In the genomic region with DNA sequence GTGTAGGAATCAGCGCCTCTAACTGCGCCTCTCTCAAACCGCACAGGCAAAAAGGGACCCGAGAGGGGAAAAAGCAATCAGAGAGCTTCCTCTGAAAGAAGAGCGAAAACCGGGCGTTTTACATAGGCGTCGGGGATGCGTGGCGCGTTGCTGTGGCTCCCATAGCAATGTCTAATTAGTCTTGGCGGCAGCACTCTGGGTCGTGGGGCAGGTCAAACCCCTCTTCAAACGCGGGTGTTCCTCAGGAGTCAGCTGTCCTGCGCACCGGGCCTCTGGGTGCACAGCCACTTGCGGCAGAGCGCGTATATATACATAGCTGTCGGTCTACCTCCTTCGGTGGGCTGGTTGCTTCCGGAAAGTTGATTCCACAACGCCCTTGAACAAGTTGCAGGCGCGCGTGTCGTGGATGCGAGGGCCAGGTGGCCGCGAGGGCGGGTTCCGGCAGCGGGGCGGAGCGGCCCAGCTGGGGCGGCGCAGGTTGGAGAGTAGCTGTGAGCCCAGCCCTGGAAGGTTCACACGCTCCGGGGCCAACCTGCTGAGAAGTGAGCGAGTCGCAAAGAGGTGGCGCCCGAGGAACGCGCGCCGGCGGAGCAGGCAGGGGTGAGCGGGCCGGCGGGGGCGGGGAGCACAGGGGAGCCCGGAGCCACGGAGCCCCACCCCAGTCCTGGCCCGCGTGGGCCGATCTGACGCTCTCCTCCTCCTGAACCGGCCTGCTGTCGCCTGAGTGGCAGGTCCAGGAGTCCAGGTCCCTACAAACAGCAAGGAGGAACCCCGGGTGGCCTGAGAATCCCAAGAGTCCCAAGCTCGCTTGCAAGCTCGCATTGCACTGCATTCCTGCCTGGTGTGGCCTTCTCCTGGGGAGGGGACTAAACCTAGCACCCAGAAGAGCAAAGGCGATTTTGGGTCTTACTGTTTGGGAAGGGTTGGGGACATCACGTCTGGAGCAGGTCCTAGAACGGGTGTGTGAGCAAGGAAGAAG, we compare ENCODE assay signal across 7 mouse cellular contexts. TPM values are rescaled to one million over a fixed set of nuclear protein-coding genes. Genes with fewer than 3 reads are reported as not detected.
A peak's percentile ranks its signal among the peaks of the same experiment; 100 is the strongest.
DNase-seq lines count a peak whose midpoint lies in the region; ATAC-seq and TF ChIP-seq lines count a peak whose summit lies in the region.

A gene (minus strand): TSS at position 597 of the 979 bp plus-strand sequence.

- H3K27ac ChIP-seq in embryonic facial prominence, embryonic 15.5 days (replicated peaks) = peak within 1 kb of the TSS; percentile 70
- H3K27ac ChIP-seq in heart, embryonic 11.5 days (ENCODE audit: low read depth, low read length) = no peak within 1 kb of the TSS
- no peak within 1 kb of the TSS for H3K27ac ChIP-seq in kidney, embryonic 14.5 days (ENCODE audit: low read depth, low read length)
- no peak within 1 kb of the TSS for H3K27ac ChIP-seq in liver, embryonic 12.5 days
- H3K27ac ChIP-seq in thymus, adult 2 months (ENCODE audit: control insufficient read depth, insufficient read depth, low read length) = no peak within 1 kb of the TSS

- peak; percentile 84 for ATAC-seq in embryonic facial prominence, embryonic 15.5 days (ENCODE audit: insufficient number of reproducible peaks, low FRiP score, low TSS enrichment, low read depth)
- ATAC-seq in heart, embryonic 11.5 days (replicated peaks; ENCODE audit: insufficient number of reproducible peaks, low FRiP score, low TSS enrichment) = peak; percentile 50
- peak; percentile 91 for ATAC-seq in kidney, embryonic 14.5 days (ENCODE audit: low FRiP score, low TSS enrichment)
- no peak for ATAC-seq in liver, embryonic 12.5 days

- H3K9me3 ChIP-seq in embryonic facial prominence, embryonic 15.5 days (replicated peaks) = no peaks in the 10 kb centered on the region
- no peaks in the 10 kb centered on the region for H3K9me3 ChIP-seq in heart, embryonic 11.5 days (replicated peaks; ENCODE audit: control insufficient read depth, low read length)
- H3K9me3 ChIP-seq in kidney, embryonic 14.5 days (ENCODE audit: control insufficient read depth, low read length) = no peaks in the 10 kb centered on the region
- H3K9me3 ChIP-seq in liver, embryonic 12.5 days (replicated peaks) = no peaks in the 10 kb centered on the region

- under 1% methylated on average over 68 of the region's 68 CpGs for WGBS in embryonic facial prominence, embryonic 15.5 days
- whole genome bisulfite sequencing in heart, embryonic 11.5 days (ENCODE audit: insufficient replicate concordance) = 1% methylated on average over 67 of the region's 68 CpGs
- WGBS in kidney, embryonic 14.5 days = under 1% methylated on average over 55 of the region's 68 CpGs
- 2% methylated on average over 67 of the region's 68 CpGs for WGBS in liver, embryonic 12.5 days (ENCODE audit: insufficient replicate concordance)
- WGBS in thymus, adult 2 months = 2% methylated on average over 68 of the region's 68 CpGs

- no peak for TF ChIP-seq CTCF in thymus, adult 2 months (IDR thresholded peaks at IDR 0.05; ENCODE audit: borderline replicate concordance, control insufficient read depth, extremely low read depth, insufficient read depth, low read length, poor library complexity)

- H3K27me3 ChIP-seq in embryonic facial prominence, embryonic 15.5 days = peaks cover 29% of the 10 kb centered on the region
- peaks cover 67% of the 10 kb centered on the region for H3K27me3 ChIP-seq in heart, embryonic 11.5 days (ENCODE audit: control insufficient read depth, insufficient read depth, low read length)
- peaks cover 37% of the 10 kb centered on the region for H3K27me3 ChIP-seq in kidney, embryonic 14.5 days (ENCODE audit: control insufficient read depth, insufficient read depth, low read length)
- peaks cover 79% of the 10 kb centered on the region for H3K27me3 ChIP-seq in liver, embryonic 12.5 days (replicated peaks)
- H3K27me3 ChIP-seq in thymus, adult 2 months (ENCODE audit: control insufficient read depth, insufficient read depth, low read length) = peaks cover 9% of the 10 kb centered on the region; the same call in 1 of the 2 replicates

- TF ChIP-seq POLR2A in thymus, adult 2 months (IDR thresholded peaks at IDR 0.05; ENCODE audit: control insufficient read depth, extremely low read depth, insufficient read depth, low read length, poor library complexity) = no peak

- peak; percentile 58 for DNase-seq in brain, adult 2 months (ENCODE audit: low read depth, low spot score)
- peak; percentile 69 for DNase-seq in neural tube, embryonic 10.5 days (ENCODE audit: extremely low spot score, low spot score)
- peak; percentile 24 for DNase-seq in thymus, adult 2 months

- H3K36me3 ChIP-seq in embryonic facial prominence, embryonic 15.5 days = no peaks in the 10 kb centered on the region
- H3K36me3 ChIP-seq in heart, embryonic 11.5 days (ENCODE audit: control insufficient read depth, insufficient read depth, low read length) = no peaks in the 10 kb centered on the region
- H3K36me3 ChIP-seq in kidney, embryonic 14.5 days (ENCODE audit: control insufficient read depth, insufficient read depth, low read length) = no peaks in the 10 kb centered on the region
- H3K36me3 ChIP-seq in liver, embryonic 12.5 days = no peaks in the 10 kb centered on the region
- no peaks in the 10 kb centered on the region for H3K36me3 ChIP-seq in thymus, adult 2 months (ENCODE audit: control insufficient read depth, insufficient read depth, low read length)

- peak within 1 kb of the TSS; percentile 89 for H3K4me2 ChIP-seq in embryonic facial prominence, embryonic 15.5 days (replicated peaks)
- H3K4me2 ChIP-seq in heart, embryonic 11.5 days = peak within 1 kb of the TSS; percentile 93
- peak within 1 kb of the TSS; percentile 97 for H3K4me2 ChIP-seq in kidney, embryonic 14.5 days (replicated peaks; ENCODE audit: low read depth, low read length)
- peak within 1 kb of the TSS; percentile 62 for H3K4me2 ChIP-seq in liver, embryonic 12.5 days

- peak within 1 kb of the TSS; percentile 40 for H3K9ac ChIP-seq in embryonic facial prominence, embryonic 15.5 days
- peak within 1 kb of the TSS; percentile 34; the same call in 1 of the 2 replicates for H3K9ac ChIP-seq in heart, embryonic 11.5 days (ENCODE audit: low read depth, low read length)
- H3K9ac ChIP-seq in kidney, embryonic 14.5 days (ENCODE audit: low read depth, low read length) = peak within 1 kb of the TSS; percentile 50
- H3K9ac ChIP-seq in liver, embryonic 12.5 days = no peak within 1 kb of the TSS

- H3K4me3 ChIP-seq in embryonic facial prominence, embryonic 15.5 days (replicated peaks) = peak within 1 kb of the TSS; percentile 56
- peak within 1 kb of the TSS; percentile 56 for H3K4me3 ChIP-seq in heart, embryonic 11.5 days (ENCODE audit: low read depth, low read length)
- peak within 1 kb of the TSS; percentile 48 for H3K4me3 ChIP-seq in kidney, embryonic 14.5 days (ENCODE audit: low read length)
- peak within 1 kb of the TSS; percentile 33 for H3K4me3 ChIP-seq in liver, embryonic 12.5 days
- H3K4me3 ChIP-seq in thymus, adult 2 months (ENCODE audit: control insufficient read depth, insufficient read depth, low read length) = peak within 1 kb of the TSS; percentile 14; the same call in 1 of the 2 replicates

- peaks cover 31% of the 10 kb centered on the region for H3K4me1 ChIP-seq in embryonic facial prominence, embryonic 15.5 days
- peaks cover 4% of the 10 kb centered on the region; the same call in 1 of the 2 replicates for H3K4me1 ChIP-seq in heart, embryonic 11.5 days (ENCODE audit: control insufficient read depth, insufficient read depth, low read length)
- H3K4me1 ChIP-seq in kidney, embryonic 14.5 days (ENCODE audit: control insufficient read depth, insufficient read depth, low read length) = peaks cover 10% of the 10 kb centered on the region; the same call in 1 of the 2 replicates
- H3K4me1 ChIP-seq in liver, embryonic 12.5 days = no peaks in the 10 kb centered on the region
- H3K4me1 ChIP-seq in thymus, adult 2 months (replicated peaks; ENCODE audit: control insufficient read depth, insufficient read depth, low read length) = no peaks in the 10 kb centered on the region; the same call in 1 of the 2 replicates

RNA-seq across cellular contexts. Expression of the gene that starts here (rescaled TPM):
- polyA plus RNA-seq in embryonic facial prominence, embryonic 15.5 days (2015; fragmentation: Nextera tagmentation; extraction: Ambion mirVana) = 26.3 and 26.7 TPM in 2 replicates
- polyA plus RNA-seq in heart, embryonic 11.5 days (2014; fragmentation: Nextera tagmentation; extraction: Ambion mirVana) = 1.9 and 2.7 TPM in 2 replicates
- 1.3 TPM in 2 replicates for polyA plus RNA-seq in kidney, embryonic 14.5 days (2014; fragmentation: Nextera tagmentation; extraction: Ambion mirVana)
- 0.07 TPM in 1 of 2 replicates, not detected in the other for polyA plus RNA-seq in liver, embryonic 12.5 days (2016; fragmentation: Nextera tagmentation; extraction: Ambion mirVana)
- polyA plus RNA-seq in thymus, adult 2 months (2012; rRNA removed) = 2.4 and 3.3 TPM in 2 replicates
